Mouse (Mus musculus): ENCODE data around the gene Olfr56.
"Not testable (repeated sequence)": the region's sequence is repeated elsewhere in the genome, so short reads cannot be mapped to it uniquely, and the experiment has no call there.

Gene Olfr56

DNA sequence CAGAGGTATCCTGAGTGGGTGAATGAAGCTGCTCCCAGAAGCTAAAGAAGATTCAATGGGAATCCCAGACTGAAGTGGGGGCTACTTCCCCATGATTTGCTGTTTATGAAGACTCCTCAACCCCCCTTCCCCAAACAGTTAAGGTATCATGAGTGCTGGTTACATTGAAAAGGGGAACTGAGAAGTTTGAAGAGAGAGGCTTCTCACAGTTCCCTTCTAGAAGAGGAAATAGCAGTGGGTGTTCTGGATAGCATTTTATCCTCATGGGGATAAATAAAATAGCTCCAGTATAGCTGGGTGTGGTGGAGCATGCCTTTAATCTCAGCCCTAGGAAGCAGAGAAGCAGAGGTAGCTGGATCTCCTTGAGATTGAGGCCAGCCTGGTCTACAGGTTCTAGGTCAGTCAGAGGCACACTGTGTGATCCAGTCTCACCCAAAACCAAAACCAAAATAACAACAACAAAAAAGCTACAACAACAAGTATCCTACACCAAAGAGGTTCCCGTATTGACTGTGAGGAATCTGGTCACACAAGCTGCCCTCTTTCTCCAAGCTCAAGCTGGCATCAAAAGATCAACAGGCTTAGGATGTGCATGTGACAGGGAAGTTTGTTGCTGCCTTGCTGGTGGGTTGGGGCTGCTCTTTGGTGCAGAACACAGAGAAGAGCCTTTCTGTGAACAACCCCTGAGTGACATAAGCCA is at the start of gene Olfr56:
TSS of gene Olfr56 (plus strand) at position 650 of the 700 bp plus-strand sequence.
- DNase-seq, result not testable (repeated sequence)

DNA sequence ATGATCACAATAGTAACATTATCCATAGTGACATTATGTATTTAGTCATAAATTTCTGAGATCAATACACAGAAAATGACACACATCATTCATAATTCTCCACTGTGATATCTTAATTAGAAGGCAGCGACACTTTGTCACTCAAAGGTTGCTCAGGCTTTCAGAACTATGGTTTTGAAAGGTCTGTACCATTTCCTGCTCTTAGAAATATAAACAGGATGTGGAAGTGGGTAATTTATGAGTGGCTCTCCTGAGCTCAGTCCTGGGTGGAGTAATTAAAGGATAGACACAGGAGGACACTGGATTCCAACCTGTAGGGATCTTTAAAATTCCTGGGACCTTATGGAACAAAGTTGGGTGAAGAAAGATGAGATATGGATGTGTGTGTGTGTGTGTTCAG is 45.3 kb upstream of the Olfr56 start:
- DNase-seq, result not testable (repeated sequence)

- not testable (repeated sequence) for DNase-seq
Observed at GRCm38 (mm10) chr11:48933923-48934322, 44.8 kb upstream of the Olfr56 start.

GRCm38 (mm10) chr11:48935291-48935690 is 43.4 kb upstream of the Olfr56 start:
- DNase-seq, result not testable (repeated sequence)

DNA sequence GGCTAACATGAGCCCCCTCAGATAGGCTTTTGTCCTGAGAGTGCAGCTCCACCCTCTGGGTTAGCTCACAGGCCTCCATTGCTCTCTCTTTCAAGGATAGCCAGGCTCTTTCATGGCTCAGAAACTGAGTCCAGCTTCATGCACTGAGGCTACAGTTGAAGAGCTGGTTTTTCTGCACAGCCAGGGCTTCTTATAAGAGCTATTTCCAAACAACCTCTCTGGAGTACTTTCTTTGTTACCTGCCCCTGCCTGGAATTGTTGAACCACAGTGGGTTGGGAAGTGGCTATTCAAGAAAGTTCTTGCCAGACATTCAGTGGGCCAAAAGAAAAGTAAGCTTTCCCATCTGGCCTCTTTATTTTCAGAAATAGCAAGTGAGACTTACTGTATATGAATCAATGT is 39.4 kb upstream of the Olfr56 start:
- not testable (repeated sequence) for DNase-seq

- DNase-seq, result not testable (repeated sequence)
Observed at GRCm38 (mm10) chr11:48946090-48946489, 32.6 kb upstream of the Olfr56 start, which contains the start of gene Psme2b. Psme2b (minus strand) TSS chr11:48946190.

- not testable (repeated sequence) for DNase-seq
Observed at GRCm38 (mm10) chr11:48974686-48975085, 4.0 kb upstream of the Olfr56 start.

DNA sequence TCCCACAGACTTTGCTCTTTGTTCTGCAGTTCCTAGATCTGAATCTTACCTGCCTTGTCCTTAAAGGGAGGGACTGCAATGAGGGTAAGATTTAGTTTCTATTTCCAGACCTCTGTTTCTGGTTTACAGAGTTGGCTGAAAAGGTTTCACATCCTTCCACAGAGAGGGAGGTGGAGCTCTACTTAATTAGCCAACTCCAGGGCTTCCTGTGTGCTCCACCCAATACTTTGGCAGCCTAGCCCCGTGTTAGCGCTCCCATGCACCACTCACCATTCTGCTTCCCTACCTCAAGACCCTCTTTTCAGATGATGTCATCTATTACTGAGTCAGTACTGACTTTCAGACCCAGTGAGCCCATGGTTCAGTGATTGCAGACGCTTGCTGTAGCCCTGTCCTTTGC is 562 bp downstream of the Olfr56 start, which contains the start of gene 9930111J21Rik1:
TSS of gene 9930111J21Rik1 (minus strand) at position 148 of the 400 bp plus-strand sequence.
- DNase-seq, result not testable (repeated sequence)

GRCm38 (mm10) chr11:48980052-48980451 is 1.4 kb downstream of the Olfr56 start:
- DNase-seq, result not testable (repeated sequence)

- DNase-seq, result not testable (repeated sequence)
Observed at GRCm38 (mm10) chr11:48982848-48983247, 4.2 kb downstream of the Olfr56 start.

DNA sequence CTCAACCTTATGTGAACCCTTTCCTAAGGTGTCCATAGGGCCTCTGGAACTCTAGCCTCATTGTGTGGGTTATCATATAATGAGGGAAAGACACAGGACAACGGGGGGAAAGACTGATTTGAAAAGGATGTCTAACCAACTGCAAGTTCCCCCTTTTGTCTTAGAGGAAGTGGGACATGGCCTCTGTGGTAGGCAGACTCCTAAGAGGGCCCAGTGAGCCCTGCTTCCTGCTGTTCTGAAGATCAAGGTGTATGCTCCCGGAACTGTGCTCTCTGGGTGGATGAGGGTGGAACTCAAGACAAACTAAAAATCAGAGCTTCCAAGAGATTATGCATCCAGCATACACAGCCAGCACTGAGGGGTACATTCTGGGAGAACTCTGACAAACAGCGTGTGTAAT is 9.5 kb downstream of the Olfr56 start:
- not testable (repeated sequence) for DNase-seq

DNA sequence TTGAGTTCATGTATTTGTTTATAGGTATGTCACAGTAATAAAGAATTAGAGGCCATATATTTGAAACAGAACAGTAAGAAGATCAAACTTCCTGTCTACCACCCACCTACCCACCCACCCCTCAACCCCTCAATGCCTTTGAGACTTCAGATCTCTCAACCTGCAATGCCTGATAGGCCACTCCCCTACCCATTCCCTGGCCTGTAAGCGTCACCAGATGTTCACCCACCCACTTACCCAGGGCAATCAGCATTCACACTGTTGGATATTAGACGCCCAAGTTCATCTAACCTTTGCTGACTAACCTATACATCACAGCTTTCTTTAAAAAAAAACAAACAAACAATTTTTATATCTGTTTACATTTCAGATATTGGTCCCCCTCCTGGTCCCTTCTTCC is 11.3 kb downstream of the Olfr56 start:
- DNase-seq, result not testable (repeated sequence)

DNA sequence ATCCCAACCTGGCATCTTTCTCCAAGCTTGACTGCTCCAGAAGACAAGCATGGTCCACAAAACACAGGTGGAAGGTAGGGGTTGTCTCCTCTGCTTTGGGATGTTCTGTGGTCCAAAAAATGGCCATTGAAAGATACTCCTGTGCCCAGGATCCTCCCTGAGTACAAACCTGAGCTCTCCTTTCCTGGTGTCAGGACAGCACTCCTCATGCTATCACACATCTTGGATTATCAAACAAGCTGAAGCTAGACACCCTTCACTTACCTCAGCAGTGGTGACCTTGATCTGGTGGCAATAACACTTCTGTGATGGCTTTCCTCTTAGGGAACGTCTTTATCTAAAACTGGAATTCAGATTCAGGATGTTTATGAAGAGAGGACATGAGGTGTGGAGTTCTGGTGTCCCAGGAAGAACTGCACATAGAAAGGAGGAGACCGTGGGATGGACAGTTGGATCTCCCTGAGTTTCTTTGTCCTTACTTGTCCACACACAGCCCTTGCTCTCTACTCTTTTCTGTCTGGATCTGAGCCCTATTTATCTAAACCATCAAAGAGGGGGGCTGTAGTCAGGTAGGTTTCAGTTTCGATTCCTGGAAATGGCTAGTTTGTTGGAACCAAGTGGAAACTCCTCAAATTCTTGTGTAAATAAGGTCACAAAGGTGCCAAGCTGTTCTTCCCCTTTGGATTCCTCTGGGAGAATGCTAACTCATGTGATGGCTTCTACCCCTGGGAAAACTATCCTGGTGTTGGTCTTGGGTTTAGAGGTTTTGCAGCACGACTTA is 13.2 kb downstream of the Olfr56 start, which contains the start of gene Gm12185:
TSS of gene Gm12185 (minus strand) at position 487 of the 781 bp plus-strand sequence.
- peak; percentile 22 for DNase-seq

DNA sequence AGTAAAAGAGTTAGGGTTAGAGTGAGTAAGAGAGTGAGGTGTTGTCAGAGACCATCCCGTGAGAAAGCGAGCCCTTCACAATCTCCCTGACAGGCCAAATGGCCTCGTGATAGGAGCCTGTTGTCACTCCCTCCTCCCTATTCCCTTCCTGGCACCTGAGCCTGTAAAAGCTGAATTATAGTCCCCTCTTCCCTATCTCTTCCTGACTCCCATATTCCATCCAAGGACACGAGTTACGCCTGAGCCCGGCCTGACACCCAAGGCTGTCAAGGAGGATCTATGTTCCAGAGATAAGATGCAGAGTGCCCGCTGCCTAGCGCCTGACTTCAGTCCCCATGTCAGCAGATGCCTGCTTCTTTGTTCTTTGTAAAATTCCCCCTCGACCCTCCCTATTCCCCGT is 14.6 kb downstream of the Olfr56 start:
- not testable (repeated sequence) for DNase-seq

DNA sequence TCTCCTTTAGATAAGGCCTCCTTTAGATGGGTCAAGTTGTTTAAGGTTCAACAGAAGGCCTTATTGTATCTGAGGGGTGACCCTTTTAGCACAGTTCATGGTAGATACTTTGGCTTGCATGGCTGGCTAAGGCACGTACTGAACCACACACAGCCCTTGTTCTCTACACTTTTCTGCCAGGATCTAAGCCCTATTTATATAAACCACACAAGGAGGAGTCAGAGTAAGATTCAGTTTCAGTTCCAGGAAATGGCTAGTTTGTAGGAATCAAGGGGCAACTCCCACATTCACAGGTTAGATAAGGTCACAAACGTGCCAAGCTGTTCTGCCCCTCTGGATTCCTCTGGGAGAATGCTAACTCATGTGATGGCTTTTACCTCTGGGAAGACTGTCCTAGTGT is 15.3 kb downstream of the Olfr56 start, which contains the start of gene Tgtp1:
TSS of gene Tgtp1 (minus strand) at position 155 of the 400 bp plus-strand sequence.
- not testable (repeated sequence) for DNase-seq

- DNase-seq, result not testable (repeated sequence)
Observed at GRCm38 (mm10) chr11:49000411-49000810, 21.7 kb downstream of the Olfr56 start.

DNA sequence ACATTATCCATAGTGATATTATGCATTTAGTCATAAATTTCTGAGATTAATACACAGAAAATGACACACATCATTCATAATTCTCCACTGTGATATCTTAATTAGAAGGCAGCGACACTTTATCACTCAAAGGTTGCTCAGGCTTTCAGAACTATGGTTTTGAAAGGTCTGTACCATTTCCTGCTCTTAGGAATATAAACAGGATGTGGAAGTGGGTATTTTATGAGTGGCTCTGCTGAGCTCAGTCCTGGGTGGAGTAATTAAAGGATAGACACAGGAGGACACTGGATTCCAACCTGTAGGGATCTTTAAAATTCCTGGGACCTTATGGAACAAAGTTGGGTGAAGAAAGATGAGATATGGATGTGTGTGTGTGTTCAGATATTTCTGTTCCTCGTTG is 27.6 kb downstream of the Olfr56 start:
- not testable (repeated sequence) for DNase-seq

GRCm38 (mm10) chr11:49006785-49007184 is 28.1 kb downstream of the Olfr56 start:
- DNase-seq, result peak; percentile 11

DNA sequence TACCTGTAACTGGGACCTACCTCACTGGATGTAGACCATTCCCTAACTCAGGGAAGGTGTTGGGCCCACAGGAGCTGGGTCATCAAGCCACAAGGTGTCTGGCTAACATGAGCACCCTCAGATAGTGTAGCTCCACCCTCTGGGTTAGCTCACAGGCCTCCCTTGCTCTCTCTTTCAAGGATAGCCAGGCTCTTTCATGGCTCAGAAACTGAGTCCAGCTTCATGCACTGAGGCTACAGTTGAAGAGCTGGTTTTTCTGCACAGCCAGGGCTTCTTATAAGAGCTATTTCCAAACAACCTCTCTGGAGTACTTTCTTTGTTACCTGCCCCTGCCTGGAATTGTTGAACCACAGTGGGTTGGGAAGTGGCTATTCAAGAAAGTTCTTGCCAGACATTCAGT is 33.4 kb downstream of the Olfr56 start:
- DNase-seq, result not testable (repeated sequence)

DNA sequence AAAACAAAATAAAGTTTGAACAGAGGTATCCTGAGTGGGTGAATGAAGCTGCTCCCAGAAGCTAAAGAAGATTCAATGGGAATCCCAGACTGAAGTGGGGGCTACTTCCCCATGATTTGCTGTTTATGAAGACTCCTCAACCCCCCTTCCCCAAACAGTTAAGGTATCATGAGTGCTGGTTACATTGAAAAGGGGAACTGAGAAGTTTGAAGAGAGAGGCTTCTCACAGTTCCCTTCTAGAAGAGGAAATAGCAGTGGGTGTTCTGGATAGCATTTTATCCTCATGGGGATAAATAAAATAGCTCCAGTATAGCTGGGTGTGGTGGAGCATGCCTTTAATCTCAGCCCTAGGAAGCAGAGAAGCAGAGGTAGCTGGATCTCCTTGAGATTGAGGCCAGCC is 71.4 kb downstream of the Olfr56 start:
- DNase-seq, result not testable (repeated sequence)

DNA sequence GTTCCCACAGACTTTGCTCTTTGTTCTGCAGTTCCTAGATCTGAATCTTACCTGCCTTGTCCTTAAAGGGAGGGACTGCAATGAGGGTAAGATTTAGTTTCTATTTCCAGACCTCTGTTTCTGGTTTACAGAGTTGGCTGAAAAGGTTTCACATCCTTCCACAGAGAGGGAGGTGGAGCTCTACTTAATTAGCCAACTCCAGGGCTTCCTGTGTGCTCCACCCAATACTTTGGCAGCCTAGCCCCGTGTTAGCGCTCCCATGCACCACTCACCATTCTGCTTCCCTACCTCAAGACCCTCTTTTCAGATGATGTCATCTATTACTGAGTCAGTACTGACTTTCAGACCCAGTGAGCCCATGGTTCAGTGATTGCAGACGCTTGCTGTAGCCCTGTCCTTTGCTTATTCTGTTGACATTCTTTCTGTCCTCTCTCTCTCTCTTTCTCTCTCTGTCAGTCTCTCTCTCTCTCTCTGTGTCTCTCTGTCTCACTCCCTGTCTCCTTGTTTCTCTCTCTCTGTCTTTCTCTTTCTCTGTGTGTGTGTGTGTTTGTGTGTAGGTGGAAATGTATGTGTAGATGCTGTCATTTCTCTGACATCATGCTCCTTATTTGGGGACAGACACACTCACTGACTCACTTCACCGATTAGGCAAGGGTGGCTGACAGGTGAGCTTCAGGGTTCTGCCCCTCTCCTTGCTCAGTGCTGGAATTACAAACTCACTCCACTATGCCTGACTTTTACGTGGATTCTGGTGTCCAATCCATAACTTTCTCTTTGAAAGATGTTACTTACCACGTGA is 72.6 kb downstream of the Olfr56 start, which contains the start of gene 9930111J21Rik2:
TSS of gene 9930111J21Rik2 (minus strand) at position 150 of the 799 bp plus-strand sequence.
- DNase-seq, result not testable (repeated sequence)

DNA sequence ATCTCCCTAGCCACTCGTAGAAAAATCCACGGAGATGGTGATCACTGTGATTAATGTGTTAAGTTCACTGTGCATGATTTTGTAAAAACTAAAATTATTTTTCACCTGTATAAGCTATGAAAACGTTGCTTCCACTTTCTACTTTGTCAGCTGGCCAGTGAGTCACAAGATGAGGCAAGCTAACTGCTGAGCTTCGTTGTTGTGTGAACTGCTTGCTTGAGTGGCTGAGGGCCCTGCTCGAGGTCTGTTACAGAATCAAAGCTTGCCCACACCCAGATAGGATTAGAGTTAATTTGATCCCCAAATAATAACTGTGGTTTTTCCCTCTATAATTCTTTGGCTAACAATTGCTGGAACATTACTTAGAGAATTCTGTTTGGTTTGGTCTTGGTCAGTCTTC is 73.2 kb downstream of the Olfr56 start:
- DNase-seq, result not testable (repeated sequence)
